Mouse (Mus musculus): ENCODE measurements around the gene Dnah2. TPM values are rescaled to one million over a fixed set of nuclear protein-coding genes. Genes with fewer than 3 reads are reported as not detected.
"Not testable (repeated sequence)": the region's sequence is repeated elsewhere in the genome, so short reads cannot be mapped to it uniquely, and the experiment has no call there.

Gene Dnah2
- polyA plus RNA-seq, 1 experiment from 2014 or later = 6.2 TPM

- Histone ChIP-seq H3K9ac (ENCODE audit: low read depth, low read length) (peak within 1 kb of the TSS; percentile 85), H3K4me1 (ENCODE audit: control insufficient read depth, insufficient read depth, low read length) (peaks cover 18% of the 10 kb centered on the region), H3K27me3 (replicated peaks; ENCODE audit: control insufficient read depth, insufficient read depth, low read length) (no peaks in the 10 kb centered on the region; the same call in 1 of the 2 replicates), H3K9me3 (ENCODE audit: control insufficient read depth, low read length) (no peaks in the 10 kb centered on the region), H3K27ac (replicated peaks; ENCODE audit: low read depth, low read length) (peak within 1 kb of the TSS; percentile 94), H3K4me3 (ENCODE audit: low read depth, low read length) (peak within 1 kb of the TSS; percentile 55), H3K4me2 (ENCODE audit: low read depth, low read length) (peak within 1 kb of the TSS; percentile 61), H3K36me3 (ENCODE audit: control insufficient read depth, insufficient read depth, low read length) (peaks cover 43% of the 10 kb centered on the region)
- ATAC-seq (ENCODE audit: low read depth) (no peak), DNase-seq (ENCODE audit: low spot score) (peak; percentile 47)
- 11% methylated on average over 15 of the region's 16 CpGs for WGBS
These were observed 150.9 kb downstream of the Dnah2 start, which contains the start of gene Tmem88 for GRCm38 (mm10) chr11:69398059-69398458. Tmem88 (minus strand) TSS chr11:69398234.

GRCm38 (mm10) chr11:69397581-69398057, 151.3 kb downstream of the Dnah2 start:
- Histone ChIP-seq H3K4me2 (ENCODE audit: low read depth, low read length) (peak overlapping the region; percentile 61), H3K27me3 (replicated peaks; ENCODE audit: control insufficient read depth, insufficient read depth, low read length) (no peaks in the 10 kb centered on the region; the same call in 1 of the 2 replicates), H3K27ac (replicated peaks; ENCODE audit: low read depth, low read length) (peak overlapping the region; percentile 94), H3K4me3 (ENCODE audit: low read depth, low read length) (peak overlapping the region; percentile 55), H3K9ac (ENCODE audit: low read depth, low read length) (peak overlapping the region; percentile 51), H3K9me3 (ENCODE audit: control insufficient read depth, low read length) (no peaks in the 10 kb centered on the region), H3K4me1 (ENCODE audit: control insufficient read depth, insufficient read depth, low read length) (peaks cover 18% of the 10 kb centered on the region), H3K36me3 (ENCODE audit: control insufficient read depth, insufficient read depth, low read length) (peaks cover 39% of the 10 kb centered on the region)
- DNase-seq (ENCODE audit: low spot score) (no peak), ATAC-seq (ENCODE audit: low read depth) (no peak)
- WGBS = 20% methylated on average over 20 of the region's 24 CpGs

- peaks cover 35% of the 10 kb centered on the region for H3K36me3 ChIP-seq (ENCODE audit: control insufficient read depth, insufficient read depth, low read length)
- peaks cover 18% of the 10 kb centered on the region for H3K4me1 ChIP-seq (ENCODE audit: control insufficient read depth, insufficient read depth, low read length)
- peak overlapping the region; percentile 55 for H3K4me3 ChIP-seq (ENCODE audit: low read depth, low read length)
- H3K9me3 ChIP-seq (ENCODE audit: control insufficient read depth, low read length) = no peaks in the 10 kb centered on the region
- peak overlapping the region; percentile 85 for H3K9ac ChIP-seq (ENCODE audit: low read depth, low read length)
- ATAC-seq (ENCODE audit: low read depth) = no peak
- H3K4me2 ChIP-seq (ENCODE audit: low read depth, low read length) = peak overlapping the region; percentile 61
- DNase-seq (ENCODE audit: low spot score) = no peak
- H3K27ac ChIP-seq (replicated peaks; ENCODE audit: low read depth, low read length) = peak overlapping the region; percentile 94; the same call in 1 of the 2 replicates
- no peaks in the 10 kb centered on the region; the same call in 1 of the 2 replicates for H3K27me3 ChIP-seq (replicated peaks; ENCODE audit: control insufficient read depth, insufficient read depth, low read length)
- WGBS = 26% methylated on average over 11 of the region's 11 CpGs
These were observed 152.1 kb downstream of the Dnah2 start for GRCm38 (mm10) chr11:69396772-69397171.

- Histone ChIP-seq H3K4me3 (ENCODE audit: low read depth, low read length) (peak overlapping the region; percentile 55), H3K4me1 (ENCODE audit: control insufficient read depth, insufficient read depth, low read length) (peaks cover 18% of the 10 kb centered on the region), H3K9me3 (ENCODE audit: control insufficient read depth, low read length) (no peaks in the 10 kb centered on the region), H3K36me3 (ENCODE audit: control insufficient read depth, insufficient read depth, low read length) (peaks cover 26% of the 10 kb centered on the region), H3K27me3 (replicated peaks; ENCODE audit: control insufficient read depth, insufficient read depth, low read length) (no peaks in the 10 kb centered on the region; the same call in 1 of the 2 replicates), H3K9ac (ENCODE audit: low read depth, low read length) (peak overlapping the region; percentile 85), H3K27ac (replicated peaks; ENCODE audit: low read depth, low read length) (peak overlapping the region; percentile 94), H3K4me2 (ENCODE audit: low read depth, low read length) (peak overlapping the region; percentile 61)
- WGBS = under 1% methylated on average over 43 of the region's 48 CpGs
- ATAC-seq (ENCODE audit: low read depth) (peak; percentile 91), DNase-seq (ENCODE audit: low spot score) (peak; percentile 100)
These were observed 153.1 kb downstream of the Dnah2 start for GRCm38 (mm10) chr11:69395634-69396373.

GRCm38 (mm10) chr11:69395235-69395633, 153.7 kb downstream of the Dnah2 start, which contains the start of the genes Naa38 and Cyb5d1:
Naa38 (plus strand) TSS chr11:69395487.
Cyb5d1 (minus strand) TSS chr11:69395631.
- Histone ChIP-seq H3K4me1 (ENCODE audit: control insufficient read depth, insufficient read depth, low read length) (peaks cover 18% of the 10 kb centered on the region), H3K36me3 (ENCODE audit: control insufficient read depth, insufficient read depth, low read length) (peaks cover 20% of the 10 kb centered on the region), H3K27ac (replicated peaks; ENCODE audit: low read depth, low read length) (peak within 1 kb of the TSS; percentile 94), H3K4me3 (ENCODE audit: low read depth, low read length) (peak within 1 kb of the TSS; percentile 55), H3K4me2 (ENCODE audit: low read depth, low read length) (peak within 1 kb of the TSS; percentile 61), H3K9ac (ENCODE audit: low read depth, low read length) (peak within 1 kb of the TSS; percentile 85)
- WGBS = under 1% methylated on average over 16 of the region's 24 CpGs
- not testable (repeated sequence) for H3K27me3 ChIP-seq (replicated peaks; ENCODE audit: control insufficient read depth, insufficient read depth, low read length); H3K9me3 ChIP-seq (ENCODE audit: control insufficient read depth, low read length)
- DNase-seq (ENCODE audit: low spot score) (peak; percentile 96), ATAC-seq (ENCODE audit: low read depth) (peak; percentile 80)

GRCm38 (mm10) chr11:69394591-69395167, 154.2 kb downstream of the Dnah2 start:
- peak overlapping the region; percentile 55 for H3K4me3 ChIP-seq (ENCODE audit: low read depth, low read length)
- 1% methylated on average over 31 of the region's 31 CpGs for WGBS
- peaks cover 14% of the 10 kb centered on the region for H3K36me3 ChIP-seq (ENCODE audit: control insufficient read depth, insufficient read depth, low read length)
- not testable (repeated sequence) for DNase-seq (ENCODE audit: low spot score); H3K9me3 ChIP-seq (ENCODE audit: control insufficient read depth, low read length); H3K27me3 ChIP-seq (replicated peaks; ENCODE audit: control insufficient read depth, insufficient read depth, low read length); ATAC-seq (ENCODE audit: low read depth)
- peak overlapping the region; percentile 94 for H3K27ac ChIP-seq (replicated peaks; ENCODE audit: low read depth, low read length)
- H3K4me1 ChIP-seq (ENCODE audit: control insufficient read depth, insufficient read depth, low read length) = peaks cover 24% of the 10 kb centered on the region
- H3K4me2 ChIP-seq (ENCODE audit: low read depth, low read length) = peak overlapping the region; percentile 61
- H3K9ac ChIP-seq (ENCODE audit: low read depth, low read length) = peak overlapping the region; percentile 85

- Histone ChIP-seq H3K9ac (ENCODE audit: low read depth, low read length) (0 out of 2 replicates have a peak overlapping the region, but pooled peaks have one; percentile 25), H3K9me3 (ENCODE audit: control insufficient read depth, low read length) (no peaks in the 10 kb centered on the region), H3K4me1 (ENCODE audit: control insufficient read depth, insufficient read depth, low read length) (peaks cover 7% of the 10 kb centered on the region; the same call in 1 of the 2 replicates), H3K36me3 (ENCODE audit: control insufficient read depth, insufficient read depth, low read length) (0 out of 2 replicates have a peak, but pooled peaks cover 4% of the 10 kb centered on the region), H3K27ac (replicated peaks; ENCODE audit: low read depth, low read length) (no peak overlapping the region), H3K27me3 (replicated peaks; ENCODE audit: control insufficient read depth, insufficient read depth, low read length) (no peaks in the 10 kb centered on the region), H3K4me3 (ENCODE audit: low read depth, low read length) (no peak overlapping the region), H3K4me2 (ENCODE audit: low read depth, low read length) (peak overlapping the region; percentile 23; the same call in 1 of the 2 replicates)
- WGBS = 51% methylated on average over 10 of the region's 10 CpGs
- ATAC-seq (ENCODE audit: low read depth) = peak; percentile 31
- peak; percentile 90 for DNase-seq (ENCODE audit: low spot score)
These were observed 158.4 kb downstream of the Dnah2 start for GRCm38 (mm10) chr11:69390400-69391034.
